Mouse (Mus musculus) lung, postnatal 4 days (tissue): Measurements from ENCODE around the gene Dcun1d4.

ENCODE experiments used
- DNase-seq, 2 experiments: peaks; one replicate each; pipeline ENCODE4 v3.0.0; 2021

Gene Dcun1d4

GRCm38 (mm10) chr5:73601361-73601763 is 120.6 kb downstream of the Dcun1d4 start:
- no peak for DNase-seq

- DNase-seq = no peak
These were observed 122.1 kb downstream of the Dcun1d4 start for GRCm38 (mm10) chr5:73602865-73603264.

- no peak for DNase-seq
These were observed 123.7 kb downstream of the Dcun1d4 start for GRCm38 (mm10) chr5:73604542-73604941.

- no peak for DNase-seq
These were observed 124.2 kb downstream of the Dcun1d4 start for GRCm38 (mm10) chr5:73604964-73605363.
